Mouse (Mus musculus): ENCODE results near the gene Slc39a9. TPM values are rescaled to one million over a fixed set of nuclear protein-coding genes. Genes with fewer than 3 reads are reported as not detected.
A peak's percentile ranks its signal among the peaks of the same experiment; 100 is the strongest.

The Slc39a9 gene
- polyA plus RNA-seq, 1 experiment from 2014 or later, result 26.1 TPM

- Histone ChIP-seq H3K4me1 (replicated peaks) (no peaks in the 10 kb centered on the region), H3K4me3 (replicated peaks) (no peak overlapping the region), H3K36me3 (no peaks in the 10 kb centered on the region), H3K27me3 (0 out of 2 replicates have a peak, but pooled peaks cover 2% of the 10 kb centered on the region), H3K9me3 (no peaks in the 10 kb centered on the region), H3K4me2 (no peak overlapping the region), H3K9ac (replicated peaks) (no peak overlapping the region), H3K27ac (no peak overlapping the region)
- WGBS, result 83% methylated on average over 15 of the region's 15 CpGs
- no peak for ATAC-seq (ENCODE audit: insufficient number of reproducible peaks, insufficient read depth, low FRiP score, low TSS enrichment, low read depth)
Observed at GRCm38 (mm10) chr12:80721458-80721857, 77.8 kb downstream of the Slc39a9 start.

GRCm38 (mm10) chr12:80724853-80725559 is 81.3 kb downstream of the Slc39a9 start:
- Histone ChIP-seq H3K27me3 (peaks cover 2% of the 10 kb centered on the region; the same call in 1 of the 2 replicates), H3K27ac (no peak overlapping the region), H3K4me2 (no peak overlapping the region), H3K4me1 (replicated peaks) (no peaks in the 10 kb centered on the region), H3K4me3 (replicated peaks) (no peak overlapping the region), H3K9me3 (no peaks in the 10 kb centered on the region), H3K9ac (replicated peaks) (no peak overlapping the region), H3K36me3 (no peaks in the 10 kb centered on the region)
- WGBS, result 35% methylated on average over 10 of the region's 10 CpGs
- no peak for ATAC-seq (ENCODE audit: insufficient number of reproducible peaks, insufficient read depth, low FRiP score, low TSS enrichment, low read depth)

GRCm38 (mm10) chr12:80728207-80728606 is 84.5 kb downstream of the Slc39a9 start:
- H3K27ac ChIP-seq, result no peak overlapping the region
- ATAC-seq (ENCODE audit: insufficient number of reproducible peaks, insufficient read depth, low FRiP score, low TSS enrichment, low read depth), result no peak
- no peaks in the 10 kb centered on the region for H3K36me3 ChIP-seq
- no peaks in the 10 kb centered on the region for H3K9me3 ChIP-seq
- WGBS, result 31% methylated on average over 1 of the region's 1 CpGs
- no peak overlapping the region for H3K4me2 ChIP-seq
- no peak overlapping the region for H3K9ac ChIP-seq (replicated peaks)
- H3K4me1 ChIP-seq (replicated peaks), result no peaks in the 10 kb centered on the region
- no peaks in the 10 kb centered on the region; the same call in 1 of the 2 replicates for H3K27me3 ChIP-seq
- no peak overlapping the region for H3K4me3 ChIP-seq (replicated peaks)

GRCm38 (mm10) chr12:80728814-80729213 is 85.1 kb downstream of the Slc39a9 start:
- H3K27me3 ChIP-seq, result no peaks in the 10 kb centered on the region; the same call in 1 of the 2 replicates
- ATAC-seq (ENCODE audit: insufficient number of reproducible peaks, insufficient read depth, low FRiP score, low TSS enrichment, low read depth), result no peak
- WGBS, result 53% methylated on average over 2 of the region's 2 CpGs
- H3K4me1 ChIP-seq (replicated peaks), result no peaks in the 10 kb centered on the region
- H3K27ac ChIP-seq, result no peak overlapping the region
- H3K4me3 ChIP-seq (replicated peaks), result no peak overlapping the region
- no peak overlapping the region for H3K4me2 ChIP-seq
- no peaks in the 10 kb centered on the region for H3K9me3 ChIP-seq
- no peaks in the 10 kb centered on the region for H3K36me3 ChIP-seq
- no peak overlapping the region for H3K9ac ChIP-seq (replicated peaks)

GRCm38 (mm10) chr12:80729758-80730530 is 86.3 kb downstream of the Slc39a9 start:
- H3K27me3 ChIP-seq, result no peaks in the 10 kb centered on the region; the same call in 1 of the 2 replicates
- 87% methylated on average over 12 of the region's 12 CpGs for WGBS
- H3K4me2 ChIP-seq, result no peak overlapping the region
- no peaks in the 10 kb centered on the region for H3K9me3 ChIP-seq
- H3K36me3 ChIP-seq, result no peaks in the 10 kb centered on the region
- ATAC-seq (ENCODE audit: insufficient number of reproducible peaks, insufficient read depth, low FRiP score, low TSS enrichment, low read depth), result no peak
- no peak overlapping the region for H3K9ac ChIP-seq (replicated peaks)
- no peaks in the 10 kb centered on the region for H3K4me1 ChIP-seq (replicated peaks)
- H3K4me3 ChIP-seq (replicated peaks), result no peak overlapping the region
- H3K27ac ChIP-seq, result no peak overlapping the region

GRCm38 (mm10) chr12:80730567-80730966 is 86.9 kb downstream of the Slc39a9 start:
- peak; percentile 69 for ATAC-seq (ENCODE audit: insufficient number of reproducible peaks, insufficient read depth, low FRiP score, low TSS enrichment, low read depth)
- H3K9ac ChIP-seq (replicated peaks), result no peak overlapping the region
- H3K27ac ChIP-seq, result no peak overlapping the region
- H3K4me2 ChIP-seq, result peak overlapping the region; percentile 30
- 9% methylated on average over 9 of the region's 9 CpGs for WGBS
- no peaks in the 10 kb centered on the region for H3K9me3 ChIP-seq
- H3K27me3 ChIP-seq, result no peaks in the 10 kb centered on the region; the same call in 1 of the 2 replicates
- no peaks in the 10 kb centered on the region for H3K36me3 ChIP-seq
- H3K4me1 ChIP-seq (replicated peaks), result no peaks in the 10 kb centered on the region
- H3K4me3 ChIP-seq (replicated peaks), result no peak overlapping the region

Other genes starting within 250 kb of the Slc39a9 start
- gene Dcaf5, start 207.3 kb upstream of the Slc39a9 start, polyA plus RNA-seq (2016; fragmentation: Nextera tagmentation; extraction: Ambion mirVana), result 18.3 and 19.0 TPM in 2 replicates
- gene Exd2, start 180.8 kb upstream of the Slc39a9 start, polyA plus RNA-seq (2016; fragmentation: Nextera tagmentation; extraction: Ambion mirVana), result 35.9 and 37.7 TPM in 2 replicates
- 8.9 and 10.7 TPM in 2 replicates for gene Galnt16, start 125.6 kb upstream of the Slc39a9 start, polyA plus RNA-seq (2016; fragmentation: Nextera tagmentation; extraction: Ambion mirVana)
- 357 and 362 TPM in 2 replicates for gene Erh, start 458 bp downstream of the Slc39a9 start, polyA plus RNA-seq (2016; fragmentation: Nextera tagmentation; extraction: Ambion mirVana)
- 0.44 TPM in 1 of 2 replicates, not detected in the other for gene Plekhd1, start 48.7 kb downstream of the Slc39a9 start, polyA plus RNA-seq (2016; fragmentation: Nextera tagmentation; extraction: Ambion mirVana)
- 0.17 and 0.34 TPM in 2 replicates for gene Ccdc177, start 116.8 kb downstream of the Slc39a9 start, polyA plus RNA-seq (2016; fragmentation: Nextera tagmentation; extraction: Ambion mirVana)
- gene Susd6, start 146.6 kb downstream of the Slc39a9 start, polyA plus RNA-seq (2016; fragmentation: Nextera tagmentation; extraction: Ambion mirVana), result 14.1 and 16.6 TPM in 2 replicates

Data from limb, embryonic 12.5 days (tissue).